Mouse (Mus musculus): ENCODE measurements around the gene 4930519G04Rik. TPM values are rescaled to one million over a fixed set of nuclear protein-coding genes. Genes with fewer than 3 reads are reported as not detected.
"Not testable (repeated sequence)": the region's sequence is repeated elsewhere in the genome, so short reads cannot be mapped to it uniquely, and the experiment has no call there.

The 4930519G04Rik gene
- not detected for total RNA-seq (2021)
- long read RNA-seq, experiment 1: 0 reads
- long read RNA-seq, experiment 2: 0 reads

DNA sequence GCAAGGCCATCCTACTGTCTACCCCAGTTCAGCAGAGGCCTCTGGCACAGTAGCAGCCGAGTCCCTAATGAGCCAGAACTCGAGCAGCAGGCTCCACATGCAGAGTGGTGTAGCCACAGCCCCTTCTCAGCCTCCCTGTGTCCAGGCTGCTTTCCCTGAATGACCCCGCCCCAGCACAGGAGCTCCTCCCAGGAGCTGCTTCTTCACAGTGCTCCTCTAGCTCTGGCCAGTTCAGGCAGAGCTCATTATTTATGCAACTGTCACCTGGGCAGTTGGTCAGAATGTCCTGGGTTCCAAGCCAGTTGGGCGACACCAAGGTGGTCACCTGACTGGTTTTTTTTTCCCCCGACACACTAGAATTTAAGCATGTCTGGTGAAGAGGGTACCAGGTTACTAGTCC, at the start of gene 4930519G04Rik:
TSS of gene 4930519G04Rik (plus strand) at position 301 of the 400 bp plus-strand sequence.
- DNase-seq (ENCODE audit: low spot score in 2 of 2): not testable (repeated sequence)

DNA sequence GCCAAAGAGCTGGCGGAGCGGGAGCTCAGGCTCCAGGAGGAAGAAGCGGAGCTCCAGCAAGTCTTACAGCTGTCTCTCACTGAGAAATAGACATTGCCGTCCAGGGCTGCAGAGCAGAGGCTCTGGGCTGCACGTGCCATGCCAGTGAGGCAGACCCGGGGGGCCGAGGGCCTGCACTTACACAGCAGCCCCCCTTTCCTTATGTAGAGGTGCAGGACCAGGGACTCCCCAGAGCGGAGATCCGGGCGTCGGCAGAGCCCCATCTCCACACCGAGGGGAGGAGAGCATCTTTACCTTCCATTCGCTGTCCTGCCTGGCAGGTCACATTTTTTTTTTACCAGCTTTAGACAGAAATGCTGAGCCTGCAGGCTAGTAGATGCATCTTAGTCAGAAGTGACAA, 49.1 kb upstream of the 4930519G04Rik start:
- DNase-seq (ENCODE audit: low spot score in 2 of 2): no peak

DNA sequence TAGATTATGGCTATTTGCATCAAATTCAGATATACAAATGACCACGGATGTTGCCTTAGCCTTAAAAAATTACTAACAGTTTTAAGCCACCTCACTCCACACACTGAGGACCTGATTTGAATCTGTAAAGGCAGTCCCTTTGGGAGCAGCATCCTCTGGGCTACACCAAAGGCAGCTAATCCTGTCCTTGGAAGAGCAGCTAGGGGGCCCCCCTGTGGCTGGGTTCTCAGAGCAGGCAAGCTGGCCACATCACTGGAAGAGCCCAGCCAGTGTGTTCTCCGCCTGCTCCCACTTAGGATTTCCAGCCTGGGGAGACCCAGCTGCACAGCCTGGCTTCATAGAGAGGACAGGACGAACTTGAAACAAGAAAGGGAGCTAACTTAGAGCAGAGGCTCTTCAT, 48.5 kb upstream of the 4930519G04Rik start:
- peak in 1 of 2 experiments; percentile 48 for DNase-seq (ENCODE audit: low spot score in 2 of 2)

DNA sequence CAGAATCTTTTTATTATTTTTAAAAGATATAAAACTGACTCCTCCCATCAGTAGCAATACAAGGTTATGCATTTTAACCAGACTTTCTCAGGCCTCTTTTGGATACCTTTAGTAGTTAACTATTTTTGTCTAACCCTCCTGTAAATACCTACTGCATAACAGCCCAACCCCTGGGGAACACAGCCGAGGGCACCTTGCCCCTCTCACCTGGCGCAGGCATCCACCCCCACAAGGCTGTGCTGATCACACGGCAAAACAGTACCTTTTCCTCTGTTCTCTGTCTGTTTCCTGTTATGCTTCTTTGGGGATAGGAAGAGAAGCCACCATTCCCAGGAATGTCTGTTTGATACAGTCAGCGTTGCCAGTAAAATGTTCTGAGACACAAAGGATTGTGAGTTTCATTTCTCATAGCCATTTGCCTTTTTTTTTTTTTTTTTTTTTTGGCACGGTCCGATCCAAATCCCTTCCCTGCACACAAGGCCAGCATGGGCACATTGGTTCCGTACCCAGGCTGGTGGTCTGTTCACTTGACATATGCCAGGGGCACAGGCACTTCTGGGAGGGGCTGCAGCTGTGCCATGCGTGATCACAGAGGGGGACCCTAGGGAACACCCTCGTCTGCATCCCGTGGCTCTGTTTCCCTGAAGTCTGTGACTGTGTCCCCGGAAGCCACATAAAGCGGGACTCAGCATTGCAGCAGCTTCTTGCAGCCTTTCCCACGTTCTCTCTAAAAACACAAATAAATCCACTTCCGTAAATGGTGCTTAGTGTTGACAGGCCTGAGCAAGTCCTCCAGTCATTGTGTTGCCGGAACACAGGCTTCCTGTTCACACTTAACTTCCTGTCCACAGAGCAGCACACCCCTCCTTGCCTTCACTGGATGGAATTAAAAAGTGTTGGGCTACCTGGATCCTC, 47.8 kb upstream of the 4930519G04Rik start:
- peak in 1 of 2 experiments; percentile 26 for DNase-seq (ENCODE audit: low spot score in 2 of 2)

DNA sequence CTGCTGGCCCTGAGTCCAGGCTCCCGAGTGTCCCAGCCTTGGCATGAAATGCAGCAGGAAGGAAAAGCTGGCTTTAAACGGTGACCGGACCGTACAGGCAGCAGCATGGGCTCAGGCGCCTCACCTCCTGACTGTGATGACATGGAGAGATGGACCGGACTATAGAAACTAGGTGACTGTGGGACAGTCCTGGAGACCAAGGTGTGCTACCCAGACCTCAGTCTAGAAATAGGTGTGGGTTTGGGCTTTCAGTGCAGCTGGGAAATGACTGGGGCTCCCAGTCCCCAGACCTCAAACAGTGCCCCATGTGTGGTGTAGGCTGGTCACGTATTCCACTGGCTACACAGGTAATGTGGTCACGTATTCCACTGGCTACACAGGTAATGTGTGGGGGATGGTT, 46.8 kb upstream of the 4930519G04Rik start:
- no peak for DNase-seq (ENCODE audit: low spot score in 2 of 2)

DNA sequence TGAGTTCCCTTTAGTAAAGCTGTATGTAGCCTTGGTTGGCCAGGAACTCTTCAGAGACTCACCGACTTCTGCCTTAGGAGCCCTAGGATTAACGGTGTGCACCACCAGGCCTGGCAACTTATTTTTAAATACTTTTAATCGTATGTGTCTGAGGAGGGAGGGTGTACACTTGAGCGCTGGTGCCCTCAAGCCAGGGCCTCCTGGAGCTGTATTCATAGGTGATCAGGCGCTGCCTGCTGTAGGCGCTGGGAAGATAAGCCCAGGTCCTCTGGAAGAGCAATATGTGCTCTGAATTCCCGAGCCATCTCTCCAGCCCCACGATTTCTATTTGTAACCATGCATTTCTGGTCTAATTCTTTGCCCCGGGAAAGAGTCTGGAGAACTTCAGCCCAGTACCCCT, 46.4 kb upstream of the 4930519G04Rik start:
- DNase-seq (ENCODE audit: low spot score in 2 of 2): no peak

DNA sequence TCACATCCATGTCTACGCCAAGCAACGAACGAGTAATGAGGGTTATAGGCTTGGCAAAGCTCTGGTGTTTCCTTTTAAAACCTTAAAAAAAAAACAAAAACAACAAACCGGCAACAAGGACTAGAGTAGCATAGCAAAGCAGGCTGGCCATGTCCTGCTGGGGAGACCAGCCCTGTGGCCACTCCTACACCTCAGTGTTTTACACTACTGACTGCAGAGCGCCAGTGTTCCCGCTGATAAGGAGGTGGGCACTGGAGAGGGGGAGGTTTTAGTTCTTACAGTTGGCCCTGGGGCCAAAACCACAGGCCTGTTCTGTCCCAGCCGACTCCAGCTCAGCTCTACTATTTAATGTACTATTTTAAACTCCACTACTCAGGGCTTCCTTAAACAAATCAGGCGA, 46.0 kb upstream of the 4930519G04Rik start:
- DNase-seq (ENCODE audit: low spot score in 2 of 2): no peak

DNA sequence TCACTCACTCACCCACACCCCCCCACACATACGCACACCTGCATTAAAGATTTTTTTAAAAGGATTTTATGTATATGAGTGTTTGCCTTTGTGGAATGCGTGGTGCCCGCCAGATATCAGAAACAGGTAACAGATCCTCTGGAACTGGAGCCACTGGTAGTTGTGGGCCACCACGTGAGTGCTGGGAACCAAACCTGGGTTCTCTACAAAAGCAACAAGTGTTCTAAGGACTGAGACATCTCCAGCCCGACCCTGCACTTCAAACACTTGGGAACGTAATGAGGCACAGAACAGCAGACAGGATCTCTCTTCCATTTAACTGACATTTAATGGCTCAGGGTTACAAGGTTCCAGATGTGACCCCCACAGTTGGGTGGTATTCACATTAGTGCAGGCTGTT, 45.6 kb upstream of the 4930519G04Rik start:
- DNase-seq (ENCODE audit: low spot score in 2 of 2): no peak

DNA sequence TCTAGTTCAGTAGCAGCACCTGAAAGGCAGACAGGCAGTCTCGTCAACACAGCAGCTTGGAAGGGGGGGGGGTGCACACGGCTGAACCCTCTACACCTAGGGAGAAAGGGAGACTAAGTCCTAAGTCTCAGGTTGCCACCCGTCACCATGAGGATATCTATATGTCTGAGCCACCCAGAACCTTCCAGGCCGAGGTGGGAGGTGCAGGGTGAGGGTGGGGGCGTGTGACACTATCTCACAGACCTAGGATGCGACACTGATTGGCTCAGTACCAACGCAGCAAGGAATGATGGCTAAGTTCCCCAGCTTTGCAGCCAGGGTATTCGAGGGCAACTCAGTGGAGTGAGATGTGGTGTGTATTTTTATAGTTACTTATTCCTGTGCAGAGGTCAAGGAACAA, 45.1 kb upstream of the 4930519G04Rik start:
- DNase-seq (ENCODE audit: low spot score in 2 of 2): no peak

DNA sequence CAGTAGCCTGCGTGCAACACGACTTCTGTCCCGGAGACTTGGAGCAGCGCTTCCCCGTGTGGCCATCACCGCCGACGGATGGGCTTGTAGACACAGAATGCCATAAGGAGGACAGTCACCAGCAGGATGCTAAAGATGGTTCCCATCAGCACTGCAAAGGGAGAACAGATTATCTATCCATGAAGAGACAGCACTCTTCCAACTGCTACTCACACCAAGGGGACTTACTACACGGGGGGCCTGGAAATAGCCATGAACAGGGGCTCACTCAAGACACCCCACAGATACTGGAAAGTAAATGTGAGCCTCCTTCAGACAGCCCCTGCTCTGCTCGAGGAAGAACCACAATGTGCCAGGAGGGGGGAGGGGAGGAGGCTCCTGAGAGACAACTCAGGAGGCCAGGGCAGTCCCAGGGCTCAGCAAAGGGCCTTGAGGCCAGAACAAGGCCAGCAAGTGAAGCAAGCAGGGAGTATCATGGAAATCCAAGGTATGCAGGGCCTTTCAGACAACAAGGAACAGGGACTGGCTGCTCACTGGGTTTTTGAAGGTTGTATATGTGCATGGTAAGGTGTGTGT, 44.2 kb upstream of the 4930519G04Rik start:
- no peak for DNase-seq (ENCODE audit: low spot score in 2 of 2)

DNA sequence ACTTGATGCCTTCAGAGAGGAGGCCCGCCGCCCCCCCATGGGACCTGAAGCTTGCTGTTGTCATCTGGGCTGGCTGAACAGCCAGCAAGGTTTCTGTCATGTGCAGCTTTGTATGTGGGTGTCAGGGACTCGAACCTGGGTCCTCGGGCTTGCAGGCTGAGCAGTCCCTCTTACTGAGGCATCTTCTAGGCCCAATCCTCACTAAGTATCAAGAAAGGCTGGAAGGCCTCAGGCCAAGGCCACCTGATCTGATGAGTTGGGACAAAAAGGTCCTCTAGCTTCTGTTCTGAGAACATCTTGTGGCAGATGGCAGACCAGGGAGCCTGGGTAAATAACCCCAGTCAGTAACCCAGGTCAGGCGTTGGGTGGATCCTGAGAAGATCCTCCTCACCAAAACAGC, 43.6 kb upstream of the 4930519G04Rik start:
- no peak for DNase-seq (ENCODE audit: low spot score in 2 of 2)

DNA sequence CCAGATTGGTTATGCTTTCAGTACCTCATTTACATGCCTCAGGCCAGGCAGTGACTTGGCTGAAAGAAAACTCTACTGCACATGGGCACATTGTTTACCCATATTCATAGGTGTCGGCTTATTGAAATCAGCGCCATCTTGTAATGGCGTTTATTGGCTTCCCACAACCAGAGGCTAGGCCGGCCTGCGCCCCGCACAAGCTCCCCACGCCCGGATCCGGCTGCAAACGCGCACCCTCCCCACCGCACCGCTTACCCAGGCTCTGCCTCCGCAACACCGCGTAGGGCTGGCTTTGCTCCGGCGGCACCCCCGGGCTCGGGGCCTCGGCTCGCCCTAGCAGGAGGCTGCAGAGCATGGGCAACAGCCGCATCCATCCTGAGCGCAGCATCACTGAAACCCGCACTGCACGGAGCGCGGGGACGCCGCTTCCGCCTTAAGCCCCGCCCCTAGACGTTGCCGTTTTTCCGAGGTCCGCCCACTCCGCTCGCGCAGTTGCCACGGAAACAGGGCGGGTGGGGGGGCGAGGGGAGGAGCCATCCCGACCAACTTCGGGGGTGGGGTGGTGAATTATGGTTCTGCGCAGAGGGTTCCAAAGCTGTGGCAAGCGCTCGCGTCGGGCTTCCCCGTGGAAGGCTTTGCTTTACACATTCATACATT, 39.8 kb upstream of the 4930519G04Rik start:
- peak; percentile 79 to 89 for DNase-seq (ENCODE audit: low spot score in 2 of 2)

DNA sequence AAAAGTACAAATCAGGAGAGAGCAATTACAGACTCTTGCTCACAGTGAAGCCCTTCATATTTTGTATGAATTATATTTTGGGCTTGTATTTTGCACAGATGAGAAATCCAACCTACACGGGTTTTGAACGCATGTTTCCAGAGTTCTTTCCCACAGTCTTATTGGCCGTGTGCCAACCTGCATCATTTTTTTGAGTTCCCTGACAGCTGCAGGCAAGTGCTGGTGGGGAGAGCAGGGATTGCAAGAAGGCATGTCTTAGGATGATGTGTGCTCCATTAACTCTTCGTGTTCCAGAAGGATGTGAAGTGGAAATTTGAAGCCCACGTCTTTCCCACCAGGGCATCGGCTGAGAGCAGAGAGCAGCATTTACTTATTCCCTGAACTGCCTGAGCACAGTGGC, 36.9 kb upstream of the 4930519G04Rik start:
- no peak for DNase-seq (ENCODE audit: low spot score in 2 of 2)

DNA sequence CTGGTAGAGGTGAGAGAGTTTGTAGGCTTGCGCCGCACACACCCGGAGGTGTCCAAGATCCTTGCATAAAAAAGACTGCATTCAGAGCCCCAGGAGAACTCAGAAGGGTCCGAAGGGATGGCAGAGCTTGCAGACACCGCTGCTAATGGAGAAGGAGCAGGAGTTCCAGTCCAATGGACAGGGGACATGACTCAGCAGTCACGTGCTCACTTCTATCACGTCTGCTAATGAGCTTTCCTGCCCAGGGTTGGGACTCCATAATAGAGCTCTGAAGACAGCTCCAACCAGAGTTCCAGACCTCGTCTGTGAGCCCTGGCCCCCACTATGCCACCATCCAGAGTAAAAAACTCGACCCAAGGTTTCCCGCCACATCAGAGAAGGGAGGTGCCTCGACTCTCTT, 35.3 kb upstream of the 4930519G04Rik start:
- no peak for DNase-seq (ENCODE audit: low spot score in 2 of 2)

DNA sequence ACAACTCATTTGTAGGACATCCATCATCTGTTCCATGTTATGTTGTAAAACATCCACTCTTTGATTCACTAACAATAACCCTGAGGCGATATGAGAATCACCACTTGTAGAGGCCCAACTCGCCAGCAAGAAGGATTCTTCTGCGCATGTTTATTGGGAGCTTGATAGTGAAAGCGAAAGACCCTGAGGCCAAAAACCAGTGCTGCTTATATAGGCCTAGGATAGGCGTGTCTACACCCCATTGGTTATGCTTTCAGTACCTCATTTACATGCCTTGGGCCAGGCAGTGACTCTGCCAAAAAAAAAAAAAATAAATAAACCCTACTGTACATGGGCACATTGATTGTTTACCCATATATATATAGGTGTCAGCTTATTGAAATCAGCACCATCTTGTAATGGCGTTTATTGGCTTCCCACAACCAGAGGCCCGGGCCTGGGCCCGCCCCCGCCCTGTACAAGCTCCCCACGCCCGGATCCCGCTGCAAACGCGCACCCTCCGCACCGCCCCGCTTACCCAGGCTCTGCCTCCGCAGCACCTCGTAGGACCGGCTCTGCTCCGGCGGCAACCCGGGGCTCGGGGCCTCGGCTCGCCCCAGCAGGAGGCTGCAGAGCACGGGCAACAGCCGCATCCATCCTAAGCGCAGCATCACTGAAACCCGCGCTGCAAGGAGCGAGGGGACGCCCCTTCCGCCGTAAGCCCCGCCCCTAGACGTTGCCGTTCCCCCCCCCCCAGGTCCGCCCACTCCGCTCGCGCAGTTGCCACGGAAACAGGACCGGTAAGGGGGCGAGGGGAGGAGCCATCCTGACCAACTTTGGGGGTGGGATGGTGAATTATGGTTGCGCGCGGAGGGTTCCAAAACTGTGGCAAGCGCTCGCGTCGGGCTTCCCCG, 30.4 kb upstream of the 4930519G04Rik start, which contains the start of gene 1500011B03Rik:
TSS of gene 1500011B03Rik (minus strand) at position 673 of the 893 bp plus-strand sequence.
- peak; percentile 50 to 74 for DNase-seq (ENCODE audit: low spot score in 2 of 2)

DNA sequence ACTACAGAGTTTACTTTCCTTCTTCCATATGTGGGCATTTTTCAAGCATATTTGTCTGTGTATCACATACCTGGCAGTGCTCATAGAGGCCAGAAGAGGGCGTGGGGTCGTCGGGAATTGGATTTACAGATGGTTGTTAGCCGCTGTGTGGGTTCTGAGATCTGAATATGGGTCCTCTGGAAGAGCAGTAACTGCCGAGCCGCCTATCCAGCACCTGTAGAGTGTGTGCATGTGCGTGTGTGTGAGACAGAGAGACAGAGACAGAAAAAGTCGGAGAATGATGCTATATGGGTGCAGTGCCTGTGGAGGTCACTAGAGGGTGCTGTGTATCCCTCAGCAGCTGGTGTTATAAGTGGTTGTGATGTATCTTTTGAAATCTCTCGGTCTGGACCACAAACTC, 29.3 kb upstream of the 4930519G04Rik start:
- DNase-seq (ENCODE audit: low spot score in 2 of 2): no peak

DNA sequence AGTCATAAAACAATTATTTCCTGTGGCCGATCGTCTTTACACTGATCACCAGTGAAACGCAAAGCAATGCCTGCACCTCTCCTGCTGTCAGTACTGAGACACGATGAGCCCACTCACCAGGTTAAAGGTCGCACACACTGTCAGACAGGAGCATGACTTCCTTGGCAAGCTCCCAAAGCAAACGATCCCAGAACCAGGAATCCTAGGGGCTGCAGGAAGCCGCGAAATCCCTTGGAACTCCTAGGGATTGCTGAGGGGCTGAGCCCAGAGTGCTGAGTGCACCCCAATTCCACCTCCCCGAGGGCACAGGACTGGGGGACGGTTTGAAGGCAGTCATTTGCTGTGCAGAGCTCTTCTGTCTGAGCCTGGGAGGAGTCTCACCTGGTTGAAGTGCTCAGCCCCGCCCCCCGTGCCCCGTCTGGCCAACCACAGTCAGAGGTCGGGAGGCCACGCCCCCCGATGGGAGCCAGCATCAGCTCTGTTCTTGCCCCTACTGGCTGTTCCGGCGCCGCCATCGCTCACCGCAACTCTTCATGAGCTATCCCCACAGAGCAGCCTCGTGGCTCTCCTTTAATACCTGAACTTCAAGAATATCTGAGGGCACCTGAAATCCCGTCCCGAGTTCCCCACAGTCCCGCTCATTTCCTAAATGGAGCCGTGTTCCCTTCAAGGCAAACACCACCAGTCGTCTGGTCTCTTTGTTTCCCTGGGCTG, 27.3 kb upstream of the 4930519G04Rik start:
- DNase-seq (ENCODE audit: low spot score in 2 of 2): peak in 1 of 2 experiments; percentile 35

DNA sequence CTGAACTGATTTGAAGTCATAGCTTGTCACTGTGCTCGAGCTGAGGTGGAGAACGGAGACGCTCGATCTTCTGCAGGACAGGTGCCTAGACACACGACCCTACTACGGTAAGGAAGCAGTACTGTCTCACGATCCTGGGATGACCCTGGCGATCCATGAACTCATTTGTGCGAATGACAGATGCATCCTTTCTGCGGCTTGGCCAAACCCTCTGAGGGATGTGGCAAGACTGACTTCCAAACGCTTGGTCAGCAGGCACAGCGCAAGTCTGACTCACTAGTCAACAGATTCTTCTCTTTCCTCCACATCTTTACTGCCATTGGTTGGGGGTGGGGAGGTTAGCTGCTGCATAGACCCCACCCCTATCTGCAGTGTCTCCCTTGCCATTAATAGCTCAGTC, 26.0 kb upstream of the 4930519G04Rik start:
- DNase-seq (ENCODE audit: low spot score in 2 of 2): no peak

DNA sequence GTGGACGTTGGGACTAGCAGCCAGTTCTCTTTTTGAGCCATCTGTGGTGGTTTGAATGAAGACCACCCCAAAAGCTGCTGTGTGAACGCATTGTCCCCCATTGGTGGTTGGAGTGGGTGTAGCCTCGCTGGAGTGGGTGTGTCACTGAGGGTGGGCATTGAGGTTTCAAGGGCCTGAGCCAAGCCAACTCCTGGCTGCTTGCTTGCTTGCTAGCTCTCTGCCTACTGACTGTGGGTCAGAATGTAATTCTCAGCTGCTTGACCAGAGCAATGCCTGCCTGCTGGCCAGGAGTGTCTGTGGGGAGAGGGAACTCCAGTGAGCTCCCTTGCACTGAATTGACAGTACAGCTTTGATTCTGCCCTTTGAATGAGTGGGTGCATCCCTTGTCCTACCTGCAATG, 23.7 kb upstream of the 4930519G04Rik start:
- no peak for DNase-seq (ENCODE audit: low spot score in 2 of 2)

DNA sequence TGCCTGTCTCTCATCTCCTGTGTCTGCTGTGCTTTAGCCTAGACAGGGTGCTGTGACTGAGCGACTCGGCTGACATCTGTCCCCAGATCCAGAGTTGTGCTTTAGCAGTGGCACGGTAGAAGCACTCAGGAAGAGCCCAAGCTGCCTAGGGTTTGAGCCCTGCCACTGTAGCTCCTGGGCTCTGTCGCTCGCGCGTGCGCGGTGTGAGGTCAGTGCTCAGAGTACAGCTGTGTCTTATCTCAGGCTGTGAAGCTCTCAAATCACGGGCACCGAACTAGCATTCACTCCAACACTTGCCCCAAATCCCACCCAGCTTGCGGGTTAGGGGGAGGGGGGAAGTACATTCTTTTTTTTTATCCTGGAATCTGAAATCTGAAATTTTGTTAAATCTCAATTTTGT, 16.6 kb upstream of the 4930519G04Rik start:
- DNase-seq (ENCODE audit: low spot score in 2 of 2): no peak
